Mouse (Mus musculus) cortical plate, adult 2 months (tissue): ENCODE data around the gene Ptprc. TPM values are rescaled to one million over a fixed set of nuclear protein-coding genes. Genes with fewer than 3 reads are reported as not detected.

Experiments used
- H3K27ac ChIP-seq: fragments of 200-500 bp; 2 replicates; pipeline ENCODE4 v1.5.1; 2012; ENCODE audit warnings: low read length, control low read depth, inconsistent platforms; ENCODE audit not compliant: insufficient read depth
- H3K4me1 ChIP-seq: fragments of 200-500 bp; 2 replicates; pipeline ENCODE4 v1.6.1; 2011; ENCODE audit warnings: low read length; ENCODE audit not compliant: control insufficient read depth, insufficient read depth
- H3K4me3 ChIP-seq: fragments of 200-500 bp; 2 replicates; pipeline ENCODE4 v1.5.1; 2011; ENCODE audit warnings: mild to moderate bottlenecking, low read length, control low read depth; ENCODE audit not compliant: insufficient read depth
- CTCF ChIP-seq: fragments of 200-500 bp; IDR thresholded peaks from 2 replicates; pipeline ENCODE4 v1.5.1; 2011; ENCODE audit warnings: mild to moderate bottlenecking, control low read depth, low read length; ENCODE audit not compliant: insufficient read depth; ENCODE audit errors: extremely low read depth
- POLR2A ChIP-seq: fragments of 200-500 bp; IDR thresholded peaks from 2 replicates; pipeline ENCODE4 v1.6.1; 2011; ENCODE audit warnings: mild to moderate bottlenecking, low read length, control low read depth; ENCODE audit not compliant: insufficient read depth; ENCODE audit errors: extremely low read depth
- polyA plus RNA-seq: library from polyadenylated mRNA; depleted of rRNA; stranded (reverse); fragments of >200 nt; gene quantifications from 2 replicates; pipeline ENCODE4 v1.2.3, GENCODE M21; 2012

Ptprc gene
- polyA plus RNA-seq, 1 experiment, result 2.4 TPM

- Histone ChIP-seq H3K4me1 (no peaks in the 10 kb centered on the region), H3K27ac (no peak overlapping the region), H3K4me3 (no peak overlapping the region)
- peak; percentile 33; the same call in 1 of the 2 replicates for TF ChIP-seq CTCF
- no peak for TF ChIP-seq POLR2A
These were observed 89.7 kb downstream of the Ptprc start for GRCm38 (mm10) chr1:138085810-138086209.

- no peak for TF ChIP-seq CTCF
- no peak for TF ChIP-seq POLR2A
- Histone ChIP-seq H3K27ac (no peak overlapping the region), H3K4me3 (no peak overlapping the region), H3K4me1 (no peaks in the 10 kb centered on the region)
These were observed 91.8 kb downstream of the Ptprc start for GRCm38 (mm10) chr1:138083707-138084106.

- Histone ChIP-seq H3K27ac (no peak overlapping the region), H3K4me1 (no peaks in the 10 kb centered on the region), H3K4me3 (no peak overlapping the region)
- TF ChIP-seq CTCF, result no peak
- TF ChIP-seq POLR2A, result no peak
These were observed 95.2 kb downstream of the Ptprc start for GRCm38 (mm10) chr1:138080308-138080707.

- H3K4me3 ChIP-seq, result no peak overlapping the region
- peak; percentile 67 for TF ChIP-seq CTCF
- TF ChIP-seq POLR2A, result no peak
- H3K4me1 ChIP-seq, result 0 out of 2 replicates have a peak, but pooled peaks cover 3% of the 10 kb centered on the region
- H3K27ac ChIP-seq, result no peak overlapping the region
These were observed 131.1 kb downstream of the Ptprc start for GRCm38 (mm10) chr1:138044196-138044945.

GRCm38 (mm10) chr1:138040556-138040955 is 135.0 kb downstream of the Ptprc start:
- Histone ChIP-seq H3K27ac (no peak overlapping the region), H3K4me1 (0 out of 2 replicates have a peak, but pooled peaks cover 3% of the 10 kb centered on the region), H3K4me3 (no peak overlapping the region)
- TF ChIP-seq POLR2A (no peak), CTCF (no peak)

GRCm38 (mm10) chr1:138039201-138039600 is 136.3 kb downstream of the Ptprc start:
- 0 out of 2 replicates have a peak, but pooled peaks cover under 1% of the 10 kb centered on the region for H3K4me1 ChIP-seq
- no peak overlapping the region for H3K27ac ChIP-seq
- H3K4me3 ChIP-seq, result no peak overlapping the region
- no peak for TF ChIP-seq CTCF
- TF ChIP-seq POLR2A, result no peak

- H3K4me1 ChIP-seq, result no peaks in the 10 kb centered on the region
- no peak overlapping the region for H3K27ac ChIP-seq
- no peak overlapping the region for H3K4me3 ChIP-seq
- TF ChIP-seq POLR2A (no peak), CTCF (no peak)
These were observed 138.0 kb downstream of the Ptprc start for GRCm38 (mm10) chr1:138037484-138037883.

GRCm38 (mm10) chr1:138029649-138030048 is 145.9 kb downstream of the Ptprc start:
- no peak overlapping the region for H3K27ac ChIP-seq

GRCm38 (mm10) chr1:138025298-138025697 is 150.2 kb downstream of the Ptprc start:
- Histone ChIP-seq H3K4me1 (no peaks in the 10 kb centered on the region), H3K4me3 (no peak overlapping the region), H3K27ac (no peak overlapping the region)
- TF ChIP-seq POLR2A, result no peak
- TF ChIP-seq CTCF, result no peak

More at GRCm38 (mm10) chr1:138029649-138030048, 145.9 kb downstream of the Ptprc start:
- TF ChIP-seq CTCF, result no peak
- no peak for TF ChIP-seq POLR2A
- H3K4me1 ChIP-seq, result no peaks in the 10 kb centered on the region
- no peak overlapping the region for H3K4me3 ChIP-seq

GRCm38 (mm10) chr1:138023601-138024000 is 151.9 kb downstream of the Ptprc start:
- H3K4me3 ChIP-seq, result no peak overlapping the region
- H3K4me1 ChIP-seq, result no peaks in the 10 kb centered on the region
- no peak for TF ChIP-seq POLR2A
- TF ChIP-seq CTCF, result no peak
- no peak overlapping the region for H3K27ac ChIP-seq

GRCm38 (mm10) chr1:138022918-138023295 is 152.6 kb downstream of the Ptprc start:
- TF ChIP-seq POLR2A, result no peak
- TF ChIP-seq CTCF, result no peak

More at GRCm38 (mm10) chr1:138022918-138023295, 152.6 kb downstream of the Ptprc start:
- H3K4me1 ChIP-seq, result no peaks in the 10 kb centered on the region
- no peak overlapping the region for H3K4me3 ChIP-seq
- no peak overlapping the region for H3K27ac ChIP-seq
